Mouse (Mus musculus): ENCODE measurements around the gene Serpine1.

Serpine1 gene

GRCm38 (mm10) chr5:137096037-137096436 lies 24.0 kb upstream of the Serpine1 start:
- no peak for DNase-seq (ENCODE audit: low spot score)

GRCm38 (mm10) chr5:137095135-137095534 lies 23.1 kb upstream of the Serpine1 start:
- DNase-seq (ENCODE audit: low spot score): no peak

GRCm38 (mm10) chr5:137093720-137094119 lies 21.7 kb upstream of the Serpine1 start:
- DNase-seq (ENCODE audit: low spot score): no peak

GRCm38 (mm10) chr5:137091560-137091959 lies 19.5 kb upstream of the Serpine1 start:
- no peak for DNase-seq (ENCODE audit: low spot score)

- no peak for DNase-seq (ENCODE audit: low spot score)
These were observed 18.8 kb upstream of the Serpine1 start for GRCm38 (mm10) chr5:137090870-137091269.

- DNase-seq (ENCODE audit: low spot score): no peak
These were observed 15.3 kb upstream of the Serpine1 start for GRCm38 (mm10) chr5:137087410-137087809.

- no peak for DNase-seq (ENCODE audit: low spot score)
These were observed 13.7 kb upstream of the Serpine1 start for GRCm38 (mm10) chr5:137085731-137086130.

- no peak for DNase-seq (ENCODE audit: low spot score)
These were observed 13.0 kb upstream of the Serpine1 start for GRCm38 (mm10) chr5:137085021-137085420.

- DNase-seq (ENCODE audit: low spot score): no peak
These were observed 11.0 kb upstream of the Serpine1 start for GRCm38 (mm10) chr5:137083051-137083450.

GRCm38 (mm10) chr5:137079849-137080248 lies 7.8 kb upstream of the Serpine1 start:
- no peak for DNase-seq (ENCODE audit: low spot score)

- no peak for DNase-seq (ENCODE audit: low spot score)
These were observed 6.5 kb upstream of the Serpine1 start for GRCm38 (mm10) chr5:137078616-137079015.

GRCm38 (mm10) chr5:137078041-137078440 lies 6.0 kb upstream of the Serpine1 start:
- DNase-seq (ENCODE audit: low spot score): no peak

GRCm38 (mm10) chr5:137077187-137077586 lies 5.1 kb upstream of the Serpine1 start:
- DNase-seq (ENCODE audit: low spot score): no peak

GRCm38 (mm10) chr5:137076191-137076930 lies 4.3 kb upstream of the Serpine1 start:
- no peak for DNase-seq (ENCODE audit: low spot score)

GRCm38 (mm10) chr5:137075726-137076125 lies 3.7 kb upstream of the Serpine1 start:
- no peak for DNase-seq (ENCODE audit: low spot score)

GRCm38 (mm10) chr5:137074191-137074651 lies 2.2 kb upstream of the Serpine1 start:
- no peak for DNase-seq (ENCODE audit: low spot score)

- no peak for DNase-seq (ENCODE audit: low spot score)
These were observed 1.1 kb upstream of the Serpine1 start for GRCm38 (mm10) chr5:137073141-137073540.

- DNase-seq (ENCODE audit: low spot score): no peak
These were observed 1.0 kb downstream of the Serpine1 start for GRCm38 (mm10) chr5:137070881-137071605.

- DNase-seq (ENCODE audit: low spot score): no peak
These were observed 3.4 kb downstream of the Serpine1 start for GRCm38 (mm10) chr5:137068711-137069110.

GRCm38 (mm10) chr5:137065923-137066322 lies 6.1 kb downstream of the Serpine1 start:
- DNase-seq (ENCODE audit: low spot score): no peak

- DNase-seq (ENCODE audit: low spot score): no peak
These were observed 6.6 kb downstream of the Serpine1 start for GRCm38 (mm10) chr5:137065454-137065853.

GRCm38 (mm10) chr5:137062601-137063000 lies 9.5 kb downstream of the Serpine1 start:
- DNase-seq (ENCODE audit: low spot score): no peak

GRCm38 (mm10) chr5:137061809-137062481 lies 10.1 kb downstream of the Serpine1 start:
- peak; percentile 17 for DNase-seq (ENCODE audit: low spot score)
